Mouse (Mus musculus) CH12.LX (cell line): Measurements from ENCODE around the gene Rpl32.

ENCODE experiments used
- CHD1 ChIP-seq: IDR thresholded peaks from 2 replicates; pipeline ENCODE4 v1.6.1; 2012; ENCODE audit warnings: low read depth, low read length, improper control_type of control experiment, inconsistent platforms
- CTCF ChIP-seq, 2 experiments: IDR thresholded peaks in 1 of 2; conservative IDR thresholded peaks in 1 of 2; 2 replicates each; pipeline ENCODE4 v1.5.1; 2011 to 2012; ENCODE audit warnings: low read depth in 2 of 2, low read length in 2 of 2, improper control_type of control experiment in 1 of 2, inconsistent platforms in 1 of 2, mild to moderate bottlenecking in 1 of 2, moderate library complexity in 1 of 2
- EP300 ChIP-seq: IDR thresholded peaks from 2 replicates; pipeline ENCODE4 v1.6.1; 2011; ENCODE audit warnings: low read length, improper control_type of control experiment
- KAT2A ChIP-seq: IDR thresholded peaks from 2 replicates; pipeline ENCODE4 v1.6.1; 2012; ENCODE audit warnings: low read length, improper control_type of control experiment, inconsistent platforms; ENCODE audit not compliant: insufficient replicate concordance
- MXI1 ChIP-seq: IDR thresholded peaks from 2 replicates; pipeline ENCODE4 v1.6.1; 2011; ENCODE audit warnings: mild to moderate bottlenecking, low read depth, low read length, improper control_type of control experiment
- PAX5 ChIP-seq: IDR thresholded peaks from 2 replicates; pipeline ENCODE4 v1.6.1; 2012; ENCODE audit warnings: low read length, inconsistent platforms, mixed read lengths
- POLR2A ChIP-seq: IDR thresholded peaks from 2 replicates; pipeline ENCODE4 v1.6.1; 2011; ENCODE audit warnings: low read depth, mild to moderate bottlenecking, improper control_type of control experiment, low read length
- POLR2AphosphoS2 ChIP-seq: IDR thresholded peaks from 2 replicates; pipeline ENCODE4 v1.6.1; 2011; ENCODE audit warnings: low read depth, low read length, improper control_type of control experiment
- RCOR1 ChIP-seq: conservative IDR thresholded peaks from 2 replicates; pipeline ENCODE4 v1.6.1; 2012; ENCODE audit warnings: low read depth, mild to moderate bottlenecking, inconsistent platforms, low read length, improper control_type of control experiment
- ZNF384 ChIP-seq: IDR thresholded peaks from 2 replicates; pipeline ENCODE4 v1.6.1; 2012; ENCODE audit warnings: low read depth, low read length, improper control_type of control experiment, inconsistent platforms

DNA sequence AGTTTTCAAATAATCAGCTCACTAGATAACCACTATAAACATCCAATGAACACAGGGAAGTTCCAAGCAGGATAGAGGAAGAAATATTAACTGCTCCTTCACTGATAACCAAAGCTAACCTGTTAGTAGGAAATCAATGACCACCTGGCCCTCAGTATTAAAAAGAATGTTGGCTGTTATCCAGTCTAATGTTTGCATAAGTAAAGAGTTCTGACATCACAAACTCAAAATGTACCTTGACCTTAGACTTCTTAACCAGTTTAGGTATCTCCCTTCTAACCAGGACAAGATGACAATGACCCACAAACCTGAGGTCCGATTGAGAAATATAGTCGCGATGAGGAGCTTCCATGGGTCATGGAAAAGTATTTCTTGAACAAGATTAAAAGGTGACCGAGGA lies 36.5 kb upstream of the Rpl32 start:
- no peak for TF ChIP-seq PAX5
- no peak for TF ChIP-seq CHD1
- TF ChIP-seq MXI1 = no peak
- no peak for TF ChIP-seq CTCF (conservative IDR thresholded peaks at IDR 0.05 in 1 of 2, IDR thresholded peaks at IDR 0.05 in 1 of 2; ENCODE audit: low read depth in 2 of 2, low read length in 2 of 2)
- TF ChIP-seq EP300 = no peak
- TF ChIP-seq POLR2A = no peak
- TF ChIP-seq POLR2AphosphoS2 = no peak
- no peak for TF ChIP-seq ZNF384
- TF ChIP-seq KAT2A = no peak
- TF ChIP-seq RCOR1 = no peak
